Mouse (Mus musculus) gastrocnemius, adult 8-10 months (tissue): ENCODE results near the gene Ak9. TPM values are rescaled to one million over a fixed set of nuclear protein-coding genes. Genes with fewer than 3 reads are reported as not detected.

Experiments used
- total RNA-seq, 4 experiments: library from RNA; stranded (reverse); gene quantifications; 2 replicates each; pipeline ENCODE4 v1.2.4; 2022

Ak9 gene
- total RNA-seq, 4 experiments from 2014 or later = not detected

Other genes starting within 250 kb of the Ak9 start
- not detected for gene Gpr6, start 231.7 kb upstream of the Ak9 start, total RNA-seq
- 1 to 10 TPM; 6.8 to 7.8 (median 7.0) TPM for gene Fig4, start 720 bp upstream of the Ak9 start, total RNA-seq
- gene Zbtb24, start 146.4 kb downstream of the Ak9 start, total RNA-seq = 1 to 10 TPM; 4.0 to 6.4 (median 4.7) TPM
- 1 to 10 TPM; 2.2 to 4.0 (median 3.5) TPM for gene Mical1, start 172.3 kb downstream of the Ak9 start, total RNA-seq
- gene Smpd2, start 186.4 kb downstream of the Ak9 start, total RNA-seq = 1 to 10 TPM; 6.8 to 10.0 (median 9.5) TPM
- not detected for gene Ppil6, start 186.5 kb downstream of the Ak9 start, total RNA-seq
- gene Cd164, start 215.4 kb downstream of the Ak9 start, total RNA-seq = 100 to 1,000 TPM; 129 to 163 (median 141) TPM